Mouse (Mus musculus) heart, embryonic 10.5 days (tissue): ENCODE data around the gene Cep95. TPM values are rescaled to one million over a fixed set of nuclear protein-coding genes. Genes with fewer than 3 reads are reported as not detected.
"Not testable (repeated sequence)": the region's sequence is repeated elsewhere in the genome, so short reads cannot be mapped to it uniquely, and the experiment has no call there.

Source experiments
- DNase-seq: peaks from one replicate; pipeline ENCODE4 v3.0.0-alpha.2; 2017; ENCODE audit warnings: low spot score
- H3K27ac ChIP-seq: fragments of 300-500 bp; sonication (generic); 2 replicates; pipeline ENCODE4 v1.5.1; 2016; ENCODE audit warnings: mild to moderate bottlenecking
- H3K27me3 ChIP-seq: fragments of 300-500 bp; sonication (generic); 2 replicates; pipeline ENCODE4 v1.6.1; 2016; ENCODE audit warnings: mild to moderate bottlenecking; ENCODE audit not compliant: poor library complexity, insufficient read depth, severe bottlenecking
- H3K36me3 ChIP-seq: fragments of 300-500 bp; sonication (generic); 2 replicates; pipeline ENCODE4 v1.6.1; 2016; ENCODE audit warnings: mild to moderate bottlenecking, moderate library complexity
- H3K4me1 ChIP-seq: fragments of 300-500 bp; sonication (generic); 2 replicates; pipeline ENCODE4 v1.6.1; 2016; ENCODE audit warnings: mild to moderate bottlenecking
- H3K4me3 ChIP-seq: fragments of 300-500 bp; sonication (generic); 2 replicates; pipeline ENCODE4 v1.5.1; 2016; ENCODE audit warnings: mild to moderate bottlenecking, moderate library complexity
- H3K9me3 ChIP-seq: fragments of 300-500 bp; sonication (generic); 2 replicates; pipeline ENCODE4 v1.6.1; 2016; ENCODE audit warnings: mild to moderate bottlenecking, moderate library complexity
- WGBS: fragments of 180-500 bp; shearing (Covaris S2); methylation state at CpG from one replicate; pipeline ENCODE4 v1.1.7; 2016; 5-methylcytosine and 5-hydroxymethylcytosine counted together
- polyA plus RNA-seq: library from polyadenylated mRNA; unstranded; fragments of >200 nt; fragmentation: Nextera tagmentation; extraction: Ambion mirVana; gene quantifications from 2 replicates; pipeline ENCODE4 v1.2.1, GENCODE M21; 2016

Cep95 gene
- polyA plus RNA-seq, 1 experiment from 2014 or later, result 18.3 TPM

DNA sequence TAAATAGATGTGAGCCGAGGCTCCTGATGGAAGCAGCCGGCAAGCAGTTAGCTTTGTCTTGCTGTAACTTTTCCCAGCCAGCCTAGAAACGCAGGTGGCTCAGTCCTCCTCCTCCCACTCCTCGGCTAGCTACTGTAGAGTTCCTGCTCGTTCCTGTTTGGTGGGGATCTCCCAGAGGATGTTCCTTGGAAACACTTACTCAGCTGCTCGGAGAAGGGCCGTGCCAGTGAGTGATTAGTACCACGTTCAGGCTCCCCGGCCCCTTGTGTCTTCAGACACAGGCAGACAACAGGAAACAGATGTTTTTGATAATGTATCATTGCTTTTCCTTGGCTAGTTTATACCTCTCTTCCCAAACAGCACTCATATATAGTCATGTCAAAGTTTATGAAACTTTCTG is 6.6 kb downstream of the Cep95 start:
- no peak overlapping the region for H3K4me3 ChIP-seq
- H3K27me3 ChIP-seq, result no peaks in the 10 kb centered on the region
- peaks cover 6% of the 10 kb centered on the region; the same call in 1 of the 2 replicates for H3K9me3 ChIP-seq
- peaks cover 87% of the 10 kb centered on the region for H3K36me3 ChIP-seq
- WGBS, result 55% methylated on average over 9 of the region's 9 CpGs
- no peaks in the 10 kb centered on the region for H3K4me1 ChIP-seq
- DNase-seq, result peak; percentile 78
- no peak overlapping the region for H3K27ac ChIP-seq

DNA sequence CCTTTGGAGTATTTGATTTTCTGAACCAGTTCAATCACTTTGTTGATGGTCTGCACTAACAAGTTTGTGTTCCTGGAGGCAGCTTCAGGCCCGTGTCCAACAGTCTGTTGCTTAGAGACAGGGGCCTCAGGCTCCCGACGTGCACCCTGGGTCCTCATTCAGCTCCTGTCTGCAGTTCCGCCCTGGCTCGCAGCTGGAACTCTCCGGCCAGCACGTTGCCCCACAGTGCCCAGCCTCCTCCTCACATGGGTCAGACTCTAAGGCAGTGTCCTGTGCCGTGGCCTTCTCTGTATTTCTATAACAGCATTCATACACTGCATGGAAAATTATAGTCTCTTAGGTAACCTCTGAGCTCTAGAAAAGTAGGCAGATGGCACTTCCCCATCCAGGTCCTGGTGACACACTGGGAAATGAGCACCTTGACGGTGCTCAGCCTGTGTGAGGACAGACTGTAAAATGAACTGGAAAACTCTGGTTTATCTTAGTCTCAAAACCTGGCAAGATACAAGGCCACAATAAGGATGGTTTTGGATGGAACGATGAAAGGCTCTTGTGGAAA is 13.1 kb downstream of the Cep95 start:
- H3K9me3 ChIP-seq, result peaks cover 6% of the 10 kb centered on the region; the same call in 1 of the 2 replicates
- 89% methylated on average over 10 of the region's 10 CpGs for WGBS
- no peak for DNase-seq
- H3K27me3 ChIP-seq, result no peaks in the 10 kb centered on the region
- no peak overlapping the region for H3K4me3 ChIP-seq
- H3K36me3 ChIP-seq, result peaks cover 84% of the 10 kb centered on the region
- H3K4me1 ChIP-seq, result no peaks in the 10 kb centered on the region
- H3K27ac ChIP-seq, result no peak overlapping the region

DNA sequence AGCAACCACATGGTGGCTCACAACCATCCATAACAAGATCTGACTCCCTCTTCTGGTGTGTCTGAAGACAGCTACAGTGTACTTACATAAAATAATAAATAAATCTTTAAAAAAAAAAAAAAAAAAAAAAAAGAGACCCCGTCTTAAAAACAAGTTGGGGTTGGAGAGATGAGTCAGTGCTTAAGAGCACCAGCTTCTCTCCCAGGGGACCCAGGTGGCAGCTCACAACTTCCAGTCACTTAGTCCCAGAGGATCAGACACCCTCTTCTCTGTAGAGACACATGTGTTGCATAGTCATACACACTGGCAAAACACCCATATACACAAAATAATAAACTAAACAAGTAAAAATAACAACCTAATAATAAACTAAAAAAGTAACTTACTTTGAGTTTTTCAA is 18.4 kb downstream of the Cep95 start:
- H3K4me1 ChIP-seq, H3K9me3 ChIP-seq, H3K27ac ChIP-seq, H3K27me3 ChIP-seq, DNase-seq, H3K4me3 ChIP-seq: not testable (repeated sequence)
- H3K36me3 ChIP-seq, result peaks cover 71% of the 10 kb centered on the region
- WGBS, result 90% methylated on average over 1 of the region's 1 CpGs

DNA sequence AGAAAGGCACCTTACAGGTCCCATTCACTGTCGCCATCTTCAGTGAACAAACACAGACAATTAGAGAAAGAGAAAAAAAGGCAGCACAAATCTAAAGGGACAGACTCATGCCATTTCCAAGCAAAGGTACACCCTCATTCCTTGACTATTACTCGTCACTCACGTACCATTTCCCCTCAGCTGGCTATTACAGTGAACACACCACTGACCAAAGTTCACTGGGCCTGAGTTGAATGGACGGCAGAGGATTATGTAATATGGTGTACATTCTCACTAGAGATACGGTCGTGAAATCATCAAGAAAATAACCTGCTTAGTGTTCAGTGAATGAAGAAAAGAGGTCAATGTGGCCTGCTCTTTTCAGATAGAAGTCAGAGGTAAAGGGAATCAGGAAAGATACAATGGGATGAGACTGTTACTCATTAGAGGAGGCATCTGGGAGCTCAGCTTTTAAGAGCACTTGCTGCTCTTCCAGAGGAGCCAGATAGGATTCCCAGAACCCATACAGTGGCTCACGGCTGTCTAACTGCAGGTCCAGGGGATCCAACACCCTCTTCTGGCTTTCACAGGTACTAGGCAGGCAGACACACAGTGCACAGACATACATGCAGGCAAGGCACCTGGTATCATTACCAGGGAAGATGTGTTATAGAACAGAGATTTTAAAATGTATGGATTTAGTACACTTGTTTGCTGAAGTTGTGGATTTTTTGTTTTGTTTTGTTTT is 23.5 kb downstream of the Cep95 start:
- Histone ChIP-seq H3K27me3 (no peaks in the 10 kb centered on the region), H3K27ac (no peak overlapping the region), H3K9me3 (no peaks in the 10 kb centered on the region), H3K36me3 (peaks cover 88% of the 10 kb centered on the region), H3K4me1 (peaks cover 7% of the 10 kb centered on the region), H3K4me3 (no peak overlapping the region)
- no peak for DNase-seq
- 91% methylated on average over 7 of the region's 7 CpGs for WGBS

DNA sequence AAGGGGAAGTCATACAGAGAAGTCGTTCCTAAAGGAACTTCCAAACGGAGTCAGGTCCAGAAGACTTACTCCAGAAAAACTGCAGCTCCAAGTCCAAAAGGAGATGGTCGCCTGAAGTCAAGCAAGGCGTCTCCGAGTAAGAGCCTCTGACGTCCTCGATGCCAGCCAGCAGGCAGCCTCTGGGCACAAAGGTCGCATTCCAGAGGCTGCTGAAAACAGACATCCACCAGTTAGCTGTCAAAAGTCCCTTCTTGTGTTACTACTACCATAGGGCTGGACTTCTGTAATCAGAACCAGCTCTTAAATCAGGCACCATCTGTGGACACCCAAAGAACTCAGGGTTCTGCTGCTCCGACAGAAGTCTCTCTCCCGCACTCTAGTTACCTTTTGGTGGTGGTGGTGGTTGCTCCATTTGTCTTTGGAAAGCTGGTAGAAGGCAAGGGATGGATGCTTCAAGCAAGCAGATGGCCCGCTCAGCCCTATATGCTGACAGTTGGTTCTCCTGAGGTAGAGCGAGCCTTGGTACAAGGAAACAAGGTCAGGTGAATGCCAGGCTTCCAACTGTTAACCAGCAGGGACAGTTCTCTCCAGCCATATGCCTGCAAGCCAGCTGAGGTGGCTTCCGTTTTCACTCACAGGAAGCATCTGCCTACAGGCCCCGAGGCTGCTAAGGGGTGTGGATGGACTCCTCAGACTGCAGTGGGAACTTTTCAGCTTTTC is 25.7 kb downstream of the Cep95 start:
- H3K27ac ChIP-seq, result no peak overlapping the region
- 75% methylated on average over 14 of the region's 14 CpGs for WGBS
- DNase-seq, result no peak
- no peak overlapping the region for H3K4me3 ChIP-seq
- peaks cover 98% of the 10 kb centered on the region for H3K36me3 ChIP-seq
- H3K9me3 ChIP-seq, result no peaks in the 10 kb centered on the region
- H3K4me1 ChIP-seq, result peaks cover 13% of the 10 kb centered on the region
- H3K27me3 ChIP-seq, result no peaks in the 10 kb centered on the region

DNA sequence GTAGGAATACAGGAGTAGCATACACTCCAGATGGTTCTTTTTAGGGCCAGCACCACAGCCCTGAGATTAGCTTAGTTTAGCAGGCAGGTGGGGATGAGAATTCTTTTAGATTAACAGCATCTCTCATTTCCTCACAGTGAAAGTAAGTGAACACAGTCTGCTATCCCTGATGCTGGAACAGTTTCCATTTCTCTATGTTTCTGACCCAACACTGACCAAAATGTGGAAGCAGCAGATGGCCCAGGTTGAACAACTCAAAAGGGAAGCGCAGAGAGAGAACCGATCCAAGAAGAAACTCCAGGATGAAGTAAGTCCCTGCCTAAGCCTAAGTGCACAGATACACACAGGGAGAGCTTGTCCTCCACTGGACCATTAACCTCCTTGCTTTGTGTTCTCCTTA is 26.3 kb downstream of the Cep95 start:
- peaks cover 96% of the 10 kb centered on the region for H3K36me3 ChIP-seq
- 85% methylated on average over 2 of the region's 2 CpGs for WGBS

DNA sequence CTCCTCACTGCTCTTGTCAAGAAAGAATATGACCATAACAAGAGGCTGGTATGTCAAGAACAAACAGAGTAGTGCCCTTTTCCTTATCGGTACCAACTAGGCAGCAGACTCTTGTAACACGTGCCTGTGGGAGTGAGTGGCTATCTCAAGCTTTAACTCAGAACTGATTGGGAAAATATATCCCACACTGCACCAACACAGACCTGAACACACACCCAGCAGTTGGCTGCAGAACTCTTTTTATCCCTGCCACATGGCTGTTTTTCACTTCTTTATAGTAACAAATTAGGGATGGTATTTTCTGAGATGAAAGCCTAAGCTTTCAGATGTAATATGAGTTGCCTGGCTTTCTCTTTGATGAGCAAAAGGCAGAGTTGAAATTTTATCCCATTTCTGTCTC is 26.7 kb downstream of the Cep95 start:
- Histone ChIP-seq H3K9me3 (no peaks in the 10 kb centered on the region), H3K36me3 (peaks cover 95% of the 10 kb centered on the region), H3K4me3 (no peak overlapping the region), H3K27me3 (no peaks in the 10 kb centered on the region), H3K27ac (no peak overlapping the region), H3K4me1 (peaks cover 13% of the 10 kb centered on the region)
- DNase-seq, result no peak
- WGBS, result 76% methylated on average over 2 of the region's 2 CpGs

More for the DNA sequence above, 26.3 kb downstream of the Cep95 start:
- H3K4me1 ChIP-seq, result peaks cover 13% of the 10 kb centered on the region
- H3K4me3 ChIP-seq, result no peak overlapping the region
- no peaks in the 10 kb centered on the region for H3K27me3 ChIP-seq
- H3K9me3 ChIP-seq, result no peaks in the 10 kb centered on the region
- DNase-seq, result no peak
- no peak overlapping the region for H3K27ac ChIP-seq

DNA sequence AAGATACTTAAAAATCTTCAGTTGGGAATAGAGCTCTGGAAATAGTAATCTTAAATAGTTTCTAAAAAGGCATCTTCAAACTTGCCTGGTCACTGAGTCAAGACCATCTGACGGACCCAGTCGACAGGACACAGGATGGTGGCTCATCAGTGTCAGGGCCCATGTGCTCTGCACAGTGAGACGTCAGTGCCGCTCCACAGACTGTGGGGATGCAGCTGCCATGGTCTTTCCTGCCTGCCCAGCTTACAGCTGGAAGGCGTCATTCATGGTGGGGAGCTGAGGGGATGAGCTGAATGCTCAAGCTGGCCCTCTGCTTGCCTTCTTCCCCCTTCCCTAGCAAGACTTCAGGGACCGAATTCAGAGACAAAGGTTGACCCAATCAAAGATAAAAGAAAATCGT is 27.3 kb downstream of the Cep95 start:
- Histone ChIP-seq H3K27ac (no peak overlapping the region), H3K4me1 (peaks cover 13% of the 10 kb centered on the region), H3K27me3 (no peaks in the 10 kb centered on the region), H3K4me3 (no peak overlapping the region), H3K9me3 (no peaks in the 10 kb centered on the region), H3K36me3 (peaks cover 91% of the 10 kb centered on the region)
- DNase-seq, result no peak
- 79% methylated on average over 7 of the region's 7 CpGs for WGBS

DNA sequence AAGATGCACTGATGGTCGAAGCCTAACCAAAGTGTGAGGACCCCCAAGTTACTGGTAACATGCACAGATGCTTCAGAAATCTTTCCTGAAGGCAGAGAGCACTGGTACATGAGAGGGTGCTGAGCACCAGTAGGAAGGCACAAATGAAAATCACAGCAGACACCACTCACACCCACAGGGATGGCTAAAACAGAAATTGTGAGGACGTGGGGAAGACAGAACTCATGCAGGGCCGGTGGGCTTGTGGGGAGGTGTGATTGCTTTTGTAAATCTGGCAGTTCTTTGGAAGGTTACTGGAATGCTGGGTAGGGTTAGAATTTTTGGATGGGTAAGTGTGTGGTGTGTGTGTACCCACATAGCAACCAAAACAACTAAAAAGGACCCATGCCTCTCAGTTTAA is 28.1 kb downstream of the Cep95 start:
- no peaks in the 10 kb centered on the region for H3K27me3 ChIP-seq
- no peaks in the 10 kb centered on the region for H3K9me3 ChIP-seq
- WGBS, result 92% methylated on average over 3 of the region's 3 CpGs
- H3K36me3 ChIP-seq, result peaks cover 86% of the 10 kb centered on the region
- no peak overlapping the region for H3K27ac ChIP-seq
- no peak for DNase-seq
- no peak overlapping the region for H3K4me3 ChIP-seq
- peaks cover 13% of the 10 kb centered on the region for H3K4me1 ChIP-seq

DNA sequence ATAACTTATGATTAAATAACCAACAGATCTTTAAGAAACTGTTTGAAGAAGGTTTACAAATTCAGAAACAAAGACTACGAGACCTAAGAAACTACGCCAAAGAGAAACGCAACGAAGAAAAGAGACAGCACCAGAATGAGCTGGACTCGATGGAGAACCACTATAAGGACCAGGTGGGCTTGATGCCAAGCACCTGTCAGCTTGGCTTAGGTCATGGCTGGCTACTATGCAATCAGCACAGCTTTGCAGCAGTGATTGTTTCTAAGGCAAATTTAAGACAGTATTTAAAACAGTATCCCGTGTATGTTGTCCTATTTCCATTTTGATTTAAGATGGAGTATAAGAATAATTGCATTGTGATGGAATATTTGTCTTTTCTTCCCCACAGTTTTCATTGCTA is 28.8 kb downstream of the Cep95 start:
- Histone ChIP-seq H3K4me3 (no peak overlapping the region), H3K4me1 (peaks cover 13% of the 10 kb centered on the region), H3K27ac (no peak overlapping the region), H3K36me3 (peaks cover 86% of the 10 kb centered on the region), H3K27me3 (no peaks in the 10 kb centered on the region), H3K9me3 (no peaks in the 10 kb centered on the region)
- DNase-seq, result no peak
- 93% methylated on average over 6 of the region's 6 CpGs for WGBS

DNA sequence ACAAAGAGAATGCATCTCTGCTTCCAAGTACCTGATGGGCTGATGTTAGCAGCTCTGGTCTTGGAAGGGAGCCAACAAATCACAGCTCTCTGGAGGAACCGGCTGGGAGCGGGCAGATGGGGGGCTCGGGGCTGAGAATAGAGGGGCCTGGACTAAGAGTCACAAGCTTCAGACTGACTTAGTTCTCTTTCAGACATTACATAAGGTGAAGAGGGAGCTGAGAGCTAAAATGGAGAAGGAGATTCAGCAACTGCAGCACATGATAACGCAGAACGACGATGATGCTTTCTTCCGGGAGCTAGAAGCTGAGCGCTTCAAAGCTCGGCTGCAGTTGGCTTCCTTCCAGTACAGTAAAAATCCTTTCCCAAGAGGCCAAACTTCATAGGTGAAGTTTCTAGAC is 29.3 kb downstream of the Cep95 start:
- Histone ChIP-seq H3K9me3 (no peaks in the 10 kb centered on the region), H3K27ac (no peak overlapping the region), H3K36me3 (peaks cover 85% of the 10 kb centered on the region), H3K4me1 (peaks cover 13% of the 10 kb centered on the region), H3K4me3 (no peak overlapping the region), H3K27me3 (no peaks in the 10 kb centered on the region)
- WGBS, result 63% methylated on average over 9 of the region's 9 CpGs
- no peak for DNase-seq

DNA sequence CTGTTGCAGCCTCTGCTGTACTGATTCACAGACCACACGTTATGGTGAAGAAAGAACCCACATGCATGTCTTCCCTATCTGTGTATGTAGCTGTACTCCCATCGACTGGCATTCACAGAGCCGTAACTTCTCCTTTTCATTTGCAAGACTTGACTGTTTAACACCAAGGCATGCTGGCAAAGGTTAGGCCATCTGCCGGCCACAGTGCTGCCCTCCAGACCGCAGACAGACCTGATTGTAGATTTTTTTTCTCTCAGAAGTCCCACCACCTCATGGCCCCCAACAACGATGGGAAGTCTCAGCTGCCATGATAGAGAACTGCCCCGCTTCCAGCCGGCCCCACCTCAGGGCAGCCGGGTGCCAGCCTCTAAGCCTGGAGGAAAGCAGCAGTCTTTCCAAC is 30.5 kb downstream of the Cep95 start:
- DNase-seq, result no peak
- Histone ChIP-seq H3K36me3 (peaks cover 82% of the 10 kb centered on the region), H3K27ac (no peak overlapping the region), H3K27me3 (no peaks in the 10 kb centered on the region), H3K9me3 (no peaks in the 10 kb centered on the region), H3K4me3 (no peak overlapping the region), H3K4me1 (peaks cover 11% of the 10 kb centered on the region)
- 81% methylated on average over 9 of the region's 9 CpGs for WGBS

DNA sequence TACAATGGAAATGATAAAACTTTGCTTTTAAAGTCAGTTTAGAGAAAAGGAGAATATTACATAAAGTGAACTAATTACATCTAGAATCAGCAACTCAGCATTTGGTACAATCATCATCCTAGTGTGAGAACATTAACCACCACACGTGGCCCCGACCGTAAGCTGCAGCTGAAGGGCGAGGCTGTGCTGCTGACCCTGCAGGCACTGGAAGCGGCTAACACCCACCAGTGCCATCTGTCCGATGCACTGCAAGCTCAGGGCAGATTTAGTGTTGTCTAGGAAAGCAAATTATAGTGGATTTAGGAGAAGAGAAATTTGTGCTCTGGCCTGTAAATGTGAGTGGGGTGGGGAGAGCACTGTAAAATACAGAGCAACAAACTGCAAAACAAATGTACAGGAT is 31.2 kb downstream of the Cep95 start:
- Histone ChIP-seq H3K27me3 (no peaks in the 10 kb centered on the region), H3K36me3 (peaks cover 79% of the 10 kb centered on the region), H3K9me3 (no peaks in the 10 kb centered on the region), H3K4me1 (peaks cover 5% of the 10 kb centered on the region; the same call in 1 of the 2 replicates), H3K4me3 (no peak overlapping the region), H3K27ac (no peak overlapping the region)
- DNase-seq, result no peak
- WGBS, result 92% methylated on average over 6 of the region's 6 CpGs
